ENCODE assay signal across 10 mouse cellular contexts in genomic region chr12:88426926-88427325, GRCm38 (mm10).
DNase-seq lines count a peak whose midpoint lies in the region; ATAC-seq and TF ChIP-seq lines count a peak whose summit lies in the region.
"Had no signal": no experiment of that assay in that cellular context is flagged by ENCODE, and none has a peak within 500 bp of the region (broad histone marks: within the 10 kb centered on the region; RNA-seq: fewer than 3 reads in every experiment).

No protein-coding gene starts in this region.

- WGBS in intestine, embryonic 15.5 days = 93% methylated on average over 3 of the region's 3 CpGs
- 86% methylated on average over 3 of the region's 3 CpGs for WGBS in intestine, postnatal 0 days
- WGBS in hindbrain, embryonic 13.5 days = 83% methylated on average over 3 of the region's 3 CpGs
- 55% methylated on average over 3 of the region's 3 CpGs for WGBS in olfactory bulb, adult 2 months

- no peak overlapping the region for H3K27ac ChIP-seq in intestine, embryonic 15.5 days
- no peak overlapping the region for H3K27ac ChIP-seq in intestine, postnatal 0 days (ENCODE audit: low read depth, low read length)
- H3K27ac ChIP-seq in hindbrain, embryonic 13.5 days = no peak overlapping the region
- H3K27ac ChIP-seq in olfactory bulb, adult 2 months (ENCODE audit: insufficient read depth, low read depth, low read length) = peak overlapping the region; percentile 49; the same call in 1 of the 2 replicates
- H3K27ac ChIP-seq: heart, embryonic 15.5 days had no signal

- no peaks in the 10 kb centered on the region for H3K9me3 ChIP-seq in intestine, embryonic 15.5 days
- H3K9me3 ChIP-seq in intestine, postnatal 0 days (ENCODE audit: control insufficient read depth) = no peaks in the 10 kb centered on the region
- H3K9me3 ChIP-seq in hindbrain, embryonic 13.5 days = no peaks in the 10 kb centered on the region
- H3K9me3 ChIP-seq: heart, embryonic 15.5 days had no signal

- H3K36me3 ChIP-seq in intestine, embryonic 15.5 days = no peaks in the 10 kb centered on the region
- H3K36me3 ChIP-seq in intestine, postnatal 0 days (ENCODE audit: control insufficient read depth, insufficient read depth) = no peaks in the 10 kb centered on the region
- peaks cover 12% of the 10 kb centered on the region for H3K36me3 ChIP-seq in hindbrain, embryonic 13.5 days
- H3K36me3 ChIP-seq: heart, embryonic 15.5 days had no signal

- H3K27me3 ChIP-seq in intestine, embryonic 15.5 days (replicated peaks) = no peaks in the 10 kb centered on the region
- no peaks in the 10 kb centered on the region for H3K27me3 ChIP-seq in intestine, postnatal 0 days (replicated peaks; ENCODE audit: control insufficient read depth, insufficient read depth, low read length)
- H3K27me3 ChIP-seq in hindbrain, embryonic 13.5 days = no peaks in the 10 kb centered on the region
- H3K27me3 ChIP-seq: heart, embryonic 15.5 days had no signal

- peak; percentile 54 to 61 for DNase-seq in right cerebral cortex, postnatal 10 days (ENCODE audit: low spot score in 2 of 2)
- no peak for DNase-seq in right cerebral cortex, adult 2 months (ENCODE audit: low spot score in 2 of 2)
- DNase-seq in cerebellum, postnatal 36 days = no peak
- DNase-seq in spleen, postnatal 36 days (ENCODE audit: low spot score in 2 of 2) = no peak
- DNase-seq: kidney, adult 9 months had no signal

- no peak overlapping the region for H3K9ac ChIP-seq in intestine, embryonic 15.5 days
- H3K9ac ChIP-seq in intestine, postnatal 0 days (ENCODE audit: low read depth, low read length) = no peak overlapping the region
- H3K9ac ChIP-seq in hindbrain, embryonic 13.5 days = no peak overlapping the region
- H3K9ac ChIP-seq: heart, embryonic 15.5 days had no signal

- TF ChIP-seq POLR2A in olfactory bulb, adult 2 months (IDR thresholded peaks at IDR 0.05; ENCODE audit: insufficient read depth, low read depth, low read length) = no peak

- no peak overlapping the region for H3K4me2 ChIP-seq in intestine, embryonic 15.5 days (replicated peaks)
- H3K4me2 ChIP-seq in intestine, postnatal 0 days (replicated peaks; ENCODE audit: low read depth) = no peak overlapping the region
- H3K4me2 ChIP-seq in hindbrain, embryonic 13.5 days = no peak overlapping the region
- H3K4me2 ChIP-seq: heart, embryonic 15.5 days had no signal

- ATAC-seq in intestine, embryonic 15.5 days = peak; percentile 45
- ATAC-seq in intestine, postnatal 0 days = no peak
- ATAC-seq in hindbrain, embryonic 13.5 days (ENCODE audit: low FRiP score) = 0 out of 2 replicates have a peak, but pooled peaks have one; percentile 44

- no peak overlapping the region for H3K4me3 ChIP-seq in intestine, embryonic 15.5 days (replicated peaks)
- H3K4me3 ChIP-seq in intestine, postnatal 0 days (ENCODE audit: low read depth, low read length) = no peak overlapping the region
- no peak overlapping the region for H3K4me3 ChIP-seq in hindbrain, embryonic 13.5 days
- H3K4me3 ChIP-seq in olfactory bulb, adult 2 months (ENCODE audit: insufficient read depth, low read depth, low read length) = no peak overlapping the region
- H3K4me3 ChIP-seq: heart, embryonic 15.5 days had no signal

- TF ChIP-seq CTCF in intestine, postnatal 0 days (IDR thresholded peaks at IDR 0.05; ENCODE audit: low read depth) = no peak
- no peak for TF ChIP-seq CTCF in olfactory bulb, adult 2 months (IDR thresholded peaks at IDR 0.05; ENCODE audit: insufficient read depth, low read depth, low read length)

- H3K4me1 ChIP-seq in intestine, embryonic 15.5 days (replicated peaks) = no peaks in the 10 kb centered on the region
- no peaks in the 10 kb centered on the region for H3K4me1 ChIP-seq in intestine, postnatal 0 days (replicated peaks; ENCODE audit: control insufficient read depth, insufficient read depth, low read length)
- peaks cover 24% of the 10 kb centered on the region for H3K4me1 ChIP-seq in hindbrain, embryonic 13.5 days (replicated peaks)
- peaks cover 26% of the 10 kb centered on the region for H3K4me1 ChIP-seq in olfactory bulb, adult 2 months (ENCODE audit: control insufficient read depth, insufficient read depth, low read length)

Comparison
In these comparisons a context has a peak if more than half of its experiments do, and no peak if none do; other contexts are left out.
1. DNase-seq: peak in right cerebral cortex, postnatal 10 days (2 of 2); none in right cerebral cortex, adult 2 months (0 of 2), cerebellum, postnatal 36 days (0 of 2) and spleen, postnatal 36 days (0 of 2).